Mouse (Mus musculus): Measurements from ENCODE around the gene Bloc1s5. TPM values are rescaled to one million over a fixed set of nuclear protein-coding genes. Genes with fewer than 3 reads are reported as not detected.
A peak's percentile ranks its signal among the peaks of the same experiment; 100 is the strongest.

Bloc1s5 gene
- total and polyA plus RNA-seq, 2 experiments from 2014 or later = 10.3 to 22.9 TPM

- DNase-seq (peak; percentile 94), ATAC-seq (peak; percentile 99)
- peak; percentile 80 for TF ChIP-seq CTCF (IDR thresholded peaks at IDR 0.05; ENCODE audit: low read depth)
- peak within 1 kb of the TSS; percentile 77 for H3K4me3 ChIP-seq (ENCODE audit: low read depth, low read length)
- no peaks in the 10 kb centered on the region for H3K9me3 ChIP-seq (ENCODE audit: low read length)
- H3K4me2 ChIP-seq (ENCODE audit: low read depth) = peak within 1 kb of the TSS; percentile 61
- 0 out of 2 replicates have a peak, but pooled peaks cover 5% of the 10 kb centered on the region for H3K4me1 ChIP-seq (ENCODE audit: insufficient read depth)
- WGBS = under 1% methylated on average over 59 of the region's 59 CpGs
- peaks cover 21% of the 10 kb centered on the region for H3K36me3 ChIP-seq (ENCODE audit: insufficient read depth)
- H3K9ac ChIP-seq = peak within 1 kb of the TSS; percentile 89
- no peaks in the 10 kb centered on the region for H3K27me3 ChIP-seq (ENCODE audit: insufficient read depth, low read length)
- H3K27ac ChIP-seq (ENCODE audit: low read depth, low read length) = peak within 1 kb of the TSS; percentile 89
Measured at GRCm38 (mm10) chr13:38658528-38659280, 23.8 kb upstream of the Bloc1s5 start, which contains the start of gene Eef1e1. Gene Eef1e1 (minus strand): TSS chr13:38659058.

GRCm38 (mm10) chr13:38657865-38658264 lies 23.0 kb upstream of the Bloc1s5 start:
- no peak for DNase-seq
- no peak for TF ChIP-seq CTCF (IDR thresholded peaks at IDR 0.05; ENCODE audit: low read depth)
- 16% methylated on average over 4 of the region's 4 CpGs for WGBS

GRCm38 (mm10) chr13:38650292-38650691 lies 15.4 kb upstream of the Bloc1s5 start:
- ATAC-seq (no peak), DNase-seq (no peak)
- no peak for TF ChIP-seq CTCF (IDR thresholded peaks at IDR 0.05; ENCODE audit: low read depth)
- H3K4me2 ChIP-seq (ENCODE audit: low read depth) = no peak overlapping the region
- H3K4me3 ChIP-seq (ENCODE audit: low read depth, low read length) = no peak overlapping the region
- H3K27me3 ChIP-seq (ENCODE audit: insufficient read depth, low read length) = no peaks in the 10 kb centered on the region
- H3K9me3 ChIP-seq (ENCODE audit: low read length) = no peaks in the 10 kb centered on the region
- H3K27ac ChIP-seq (ENCODE audit: low read depth, low read length) = no peak overlapping the region
- no peak overlapping the region for H3K9ac ChIP-seq
- peaks cover 78% of the 10 kb centered on the region for H3K36me3 ChIP-seq (ENCODE audit: insufficient read depth)
- no peaks in the 10 kb centered on the region for H3K4me1 ChIP-seq (ENCODE audit: insufficient read depth)
- WGBS = 95% methylated on average over 4 of the region's 4 CpGs

More at GRCm38 (mm10) chr13:38657865-38658264, 23.0 kb upstream of the Bloc1s5 start:
- Histone ChIP-seq H3K4me1 (ENCODE audit: insufficient read depth) (0 out of 2 replicates have a peak, but pooled peaks cover 5% of the 10 kb centered on the region), H3K9me3 (ENCODE audit: low read length) (no peaks in the 10 kb centered on the region), H3K27ac (ENCODE audit: low read depth, low read length) (peak overlapping the region; percentile 89; the same call in 1 of the 2 replicates), H3K27me3 (ENCODE audit: insufficient read depth, low read length) (no peaks in the 10 kb centered on the region), H3K4me3 (ENCODE audit: low read depth, low read length) (peak overlapping the region; percentile 77), H3K9ac (peak overlapping the region; percentile 89), H3K4me2 (ENCODE audit: low read depth) (peak overlapping the region; percentile 61), H3K36me3 (ENCODE audit: insufficient read depth) (peaks cover 30% of the 10 kb centered on the region)
- no peak for ATAC-seq

- DNase-seq (no peak), ATAC-seq (no peak)
- Histone ChIP-seq H3K4me1 (ENCODE audit: insufficient read depth) (no peaks in the 10 kb centered on the region), H3K27ac (ENCODE audit: low read depth, low read length) (no peak overlapping the region), H3K36me3 (ENCODE audit: insufficient read depth) (peaks cover 77% of the 10 kb centered on the region), H3K9me3 (ENCODE audit: low read length) (no peaks in the 10 kb centered on the region), H3K9ac (no peak overlapping the region), H3K4me3 (ENCODE audit: low read depth, low read length) (no peak overlapping the region), H3K27me3 (ENCODE audit: insufficient read depth, low read length) (no peaks in the 10 kb centered on the region), H3K4me2 (ENCODE audit: low read depth) (no peak overlapping the region)
- TF ChIP-seq CTCF (IDR thresholded peaks at IDR 0.05; ENCODE audit: low read depth) = no peak
- 92% methylated on average over 4 of the region's 4 CpGs for WGBS
Measured at GRCm38 (mm10) chr13:38649069-38649468, 14.2 kb upstream of the Bloc1s5 start.

DNA sequence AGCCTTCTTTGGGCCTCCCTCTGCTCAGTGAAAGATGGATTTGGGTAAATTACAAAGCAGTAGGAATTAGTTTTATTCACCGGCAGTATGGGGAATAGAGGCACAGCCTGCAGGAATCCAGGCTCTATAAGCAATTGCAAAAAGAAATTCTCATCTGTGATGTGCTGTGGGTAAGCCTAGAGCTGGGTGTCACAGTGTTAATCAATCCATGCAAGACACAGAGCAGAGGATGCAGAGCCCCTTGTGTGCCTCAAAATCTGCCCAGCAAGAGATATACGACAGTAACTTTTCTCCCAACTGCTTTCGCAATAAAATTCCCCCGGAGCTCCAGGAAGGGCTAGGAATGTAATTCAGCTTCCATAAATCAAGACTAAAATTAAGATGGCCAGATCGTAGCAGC lies 6.5 kb upstream of the Bloc1s5 start:
- Histone ChIP-seq H3K27me3 (ENCODE audit: insufficient read depth, low read length) (no peaks in the 10 kb centered on the region), H3K27ac (ENCODE audit: low read depth, low read length) (no peak overlapping the region), H3K4me3 (ENCODE audit: low read depth, low read length) (no peak overlapping the region), H3K9ac (no peak overlapping the region), H3K36me3 (ENCODE audit: insufficient read depth) (peaks cover 24% of the 10 kb centered on the region), H3K4me1 (ENCODE audit: insufficient read depth) (no peaks in the 10 kb centered on the region), H3K4me2 (ENCODE audit: low read depth) (no peak overlapping the region), H3K9me3 (ENCODE audit: low read length) (no peaks in the 10 kb centered on the region)
- WGBS = 92% methylated on average over 5 of the region's 5 CpGs
- TF ChIP-seq CTCF (IDR thresholded peaks at IDR 0.05; ENCODE audit: low read depth) = no peak
- DNase-seq (no peak), ATAC-seq (no peak)

DNA sequence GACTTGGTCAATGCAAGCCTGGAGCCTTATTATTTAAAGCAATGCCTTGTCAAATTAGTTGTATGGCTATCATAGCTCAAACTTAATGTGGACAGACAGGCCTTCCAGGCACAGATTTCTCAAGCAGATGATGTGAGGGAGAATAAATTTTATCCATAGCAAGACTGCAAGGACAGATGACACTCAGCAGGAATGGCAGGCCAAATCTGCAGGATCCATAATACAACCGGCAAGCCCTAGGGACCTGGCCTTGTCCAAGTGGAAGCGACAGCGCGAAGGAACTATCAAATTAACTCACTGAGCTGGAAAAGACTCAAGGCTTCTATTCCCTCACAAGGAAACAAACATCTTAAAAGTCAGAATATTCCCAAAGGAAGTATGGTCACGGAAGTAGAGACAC lies 6.1 kb upstream of the Bloc1s5 start:
- H3K27me3 ChIP-seq (ENCODE audit: insufficient read depth, low read length) = no peaks in the 10 kb centered on the region
- no peak for TF ChIP-seq CTCF (IDR thresholded peaks at IDR 0.05; ENCODE audit: low read depth)
- H3K27ac ChIP-seq (ENCODE audit: low read depth, low read length) = no peak overlapping the region
- DNase-seq (no peak), ATAC-seq (no peak)
- no peaks in the 10 kb centered on the region for H3K4me1 ChIP-seq (ENCODE audit: insufficient read depth)
- WGBS = 89% methylated on average over 5 of the region's 5 CpGs
- H3K36me3 ChIP-seq (ENCODE audit: insufficient read depth) = peaks cover 21% of the 10 kb centered on the region
- H3K4me3 ChIP-seq (ENCODE audit: low read depth, low read length) = no peak overlapping the region
- H3K9ac ChIP-seq = no peak overlapping the region
- H3K4me2 ChIP-seq (ENCODE audit: low read depth) = no peak overlapping the region
- H3K9me3 ChIP-seq (ENCODE audit: low read length) = no peaks in the 10 kb centered on the region

GRCm38 (mm10) chr13:38638694-38639093 lies 3.8 kb upstream of the Bloc1s5 start:
- no peaks in the 10 kb centered on the region for H3K27me3 ChIP-seq (ENCODE audit: insufficient read depth, low read length)
- DNase-seq = no peak
- H3K9ac ChIP-seq = no peak overlapping the region
- no peak overlapping the region for H3K27ac ChIP-seq (ENCODE audit: low read depth, low read length)
- ATAC-seq = no peak
- H3K36me3 ChIP-seq (ENCODE audit: insufficient read depth) = peaks cover 4% of the 10 kb centered on the region
- no peaks in the 10 kb centered on the region for H3K9me3 ChIP-seq (ENCODE audit: low read length)
- no peak overlapping the region for H3K4me3 ChIP-seq (ENCODE audit: low read depth, low read length)
- WGBS = 83% methylated on average over 11 of the region's 11 CpGs
- H3K4me1 ChIP-seq (ENCODE audit: insufficient read depth) = no peaks in the 10 kb centered on the region
- TF ChIP-seq CTCF (IDR thresholded peaks at IDR 0.05; ENCODE audit: low read depth) = no peak
- no peak overlapping the region for H3K4me2 ChIP-seq (ENCODE audit: low read depth)
